16 mouse cellular contexts compared by ENCODE assay signal in genomic region chr4:130814742-130815330, GRCm38 (mm10). TPM values are rescaled to one million over a fixed set of nuclear protein-coding genes. Genes with fewer than 3 reads are reported as not detected.
DNase-seq lines count a peak whose midpoint lies in the region; ATAC-seq and TF ChIP-seq lines count a peak whose summit lies in the region.
"Had no signal": no experiment of that assay in that cellular context is flagged by ENCODE, and none has a peak within 500 bp of the region (broad histone marks: within the 10 kb centered on the region; RNA-seq: fewer than 3 reads in every experiment).

No protein-coding gene starts in this region.

- ATAC-seq in frontal cortex, adult (ENCODE audit: low TSS enrichment): no peak
- peak; percentile 52 for ATAC-seq in hindbrain, postnatal 0 days
- ATAC-seq in heart, embryonic 11.5 days (replicated peaks; ENCODE audit: insufficient number of reproducible peaks, low FRiP score, low TSS enrichment): no peak

- no peaks in the 10 kb centered on the region for H3K9me3 ChIP-seq in hindbrain, postnatal 0 days (ENCODE audit: low read length)
- no peaks in the 10 kb centered on the region for H3K9me3 ChIP-seq in heart, embryonic 11.5 days (replicated peaks; ENCODE audit: control insufficient read depth, low read length)
- H3K9me3 ChIP-seq: embryonic facial prominence, embryonic 13.5 days; liver, embryonic 13.5 days had no signal

- peak overlapping the region; percentile 80 for H3K27ac ChIP-seq in hindbrain, postnatal 0 days
- no peak overlapping the region for H3K27ac ChIP-seq in heart, embryonic 11.5 days (ENCODE audit: low read depth, low read length)
- H3K27ac ChIP-seq: embryonic facial prominence, embryonic 13.5 days; liver, embryonic 13.5 days; macrophage had no signal

- no peak overlapping the region for H3K9ac ChIP-seq in hindbrain, postnatal 0 days (replicated peaks; ENCODE audit: low read length)
- H3K9ac ChIP-seq in heart, embryonic 11.5 days (ENCODE audit: low read depth, low read length): no peak overlapping the region
- H3K9ac ChIP-seq: embryonic facial prominence, embryonic 13.5 days; liver, embryonic 13.5 days had no signal

- peak; percentile 53 to 59 for DNase-seq in frontal cortex, postnatal 14 days (ENCODE audit: low spot score in 2 of 2)
- peak; percentile 38 for DNase-seq in right cerebral cortex, adult 18-20 months
- no peak for DNase-seq in right cerebral cortex, postnatal 25 days
- peak; percentile 88 for DNase-seq in hindbrain, postnatal 0 days (ENCODE audit: low spot score)
- DNase-seq in spleen, adult 12 weeks (ENCODE audit: low spot score): no peak
- no peak for DNase-seq in lung, postnatal 10 days
- DNase-seq: adrenal gland, postnatal 14 days; cerebellum, adult 11 months; gastrocnemius, postnatal 14 days; kidney, adult 11 months; liver, embryonic 13.5 days; thymus, adult 2 months had no signal

- H3K4me2 ChIP-seq in hindbrain, postnatal 0 days (ENCODE audit: low read depth, low read length): no peak overlapping the region
- H3K4me2 ChIP-seq in heart, embryonic 11.5 days: no peak overlapping the region
- H3K4me2 ChIP-seq: embryonic facial prominence, embryonic 13.5 days; liver, embryonic 13.5 days had no signal

- 16% methylated on average over 8 of the region's 8 CpGs for WGBS in hindbrain, postnatal 0 days
- WGBS in heart, embryonic 11.5 days (ENCODE audit: insufficient replicate concordance): 69% methylated on average over 8 of the region's 8 CpGs

- H3K4me3 ChIP-seq in hindbrain, postnatal 0 days (ENCODE audit: low read length): no peak overlapping the region
- no peak overlapping the region for H3K4me3 ChIP-seq in heart, embryonic 11.5 days (ENCODE audit: low read depth, low read length)
- H3K4me3 ChIP-seq: embryonic facial prominence, embryonic 13.5 days; liver, embryonic 13.5 days had no signal

- peaks cover 49% of the 10 kb centered on the region for H3K4me1 ChIP-seq in hindbrain, postnatal 0 days (ENCODE audit: insufficient read depth, low read length)
- H3K4me1 ChIP-seq in heart, embryonic 11.5 days (ENCODE audit: control insufficient read depth, insufficient read depth, low read length): peaks cover 3% of the 10 kb centered on the region; the same call in 1 of the 2 replicates
- H3K4me1 ChIP-seq: liver, embryonic 13.5 days had no signal

- no peaks in the 10 kb centered on the region for H3K27me3 ChIP-seq in hindbrain, postnatal 0 days (ENCODE audit: insufficient read depth, low read length)
- H3K27me3 ChIP-seq in heart, embryonic 11.5 days (ENCODE audit: control insufficient read depth, insufficient read depth, low read length): no peaks in the 10 kb centered on the region
- H3K27me3 ChIP-seq: embryonic facial prominence, embryonic 13.5 days; liver, embryonic 13.5 days had no signal

- peak; percentile 15; the same call in 1 of the 2 replicates for TF ChIP-seq CTCF in hindbrain, postnatal 0 days (IDR thresholded peaks at IDR 0.05; ENCODE audit: low read depth)

- peaks cover 12% of the 10 kb centered on the region for H3K36me3 ChIP-seq in hindbrain, postnatal 0 days (ENCODE audit: insufficient read depth, low read length)
- H3K36me3 ChIP-seq in heart, embryonic 11.5 days (ENCODE audit: control insufficient read depth, insufficient read depth, low read length): no peaks in the 10 kb centered on the region
- H3K36me3 ChIP-seq: liver, embryonic 13.5 days had no signal

RNA-seq across cellular contexts. Expression of gene Sdc3, which starts 22.5 kb away (rescaled TPM):
- total RNA-seq in hindbrain, postnatal 0 days (2014; rRNA removed): 587 and 649 TPM in 2 replicates
- polyA plus RNA-seq in hindbrain, postnatal 0 days (2015; fragmentation: Nextera tagmentation; extraction: Ambion mirVana): 150 and 180 TPM in 2 replicates
- 11.6 and 16.9 TPM in 2 replicates for polyA plus RNA-seq in heart, embryonic 11.5 days (2014; fragmentation: Nextera tagmentation; extraction: Ambion mirVana)

Comparison
In these comparisons a context has a peak if more than half of its experiments do, and no peak if none do; other contexts are left out.
1. DNase-seq: peak in frontal cortex, postnatal 14 days (2 of 2), right cerebral cortex, adult 18-20 months (single experiment) and hindbrain, postnatal 0 days (single experiment); none in right cerebral cortex, postnatal 25 days (single experiment), spleen, adult 12 weeks (single experiment) and lung, postnatal 10 days (single experiment).